Mouse (Mus musculus) thymus, postnatal 25 days (tissue): ENCODE measurements around the gene Gm45717.

Experiments used
- DNase-seq: peaks from one replicate; pipeline ENCODE4 v3.0.0; 2022

Gm45717 gene

GRCm38 (mm10) chr7:140942341-140942740, 13.4 kb downstream of the Gm45717 start:
- no peak for DNase-seq

GRCm38 (mm10) chr7:140941222-140942051, 14.3 kb downstream of the Gm45717 start, which contains the start of gene Pgghg:
TSS of gene Pgghg (plus strand) at chr7:140941391.
- DNase-seq = peak; percentile 81

GRCm38 (mm10) chr7:140939669-140940171, 16.0 kb downstream of the Gm45717 start:
- no peak for DNase-seq

- no peak for DNase-seq
These were observed 16.8 kb downstream of the Gm45717 start for GRCm38 (mm10) chr7:140938896-140939295.

- peak; percentile 34 for DNase-seq
These were observed 17.3 kb downstream of the Gm45717 start for GRCm38 (mm10) chr7:140938436-140938835.

GRCm38 (mm10) chr7:140927181-140927580, 28.6 kb downstream of the Gm45717 start:
- DNase-seq = no peak

GRCm38 (mm10) chr7:140923070-140923775, 32.5 kb downstream of the Gm45717 start:
- peak; percentile 12 for DNase-seq

- no peak for DNase-seq
These were observed 33.2 kb downstream of the Gm45717 start for GRCm38 (mm10) chr7:140922398-140923069.

GRCm38 (mm10) chr7:140921225-140921975, 34.3 kb downstream of the Gm45717 start:
- no peak for DNase-seq

GRCm38 (mm10) chr7:140920418-140921029, 35.2 kb downstream of the Gm45717 start, which contains the start of gene Nlrp6:
TSS of gene Nlrp6 (plus strand) at chr7:140920902.
- DNase-seq = no peak

- no peak for DNase-seq
These were observed 35.8 kb downstream of the Gm45717 start for GRCm38 (mm10) chr7:140919911-140920310.

- no peak for DNase-seq
These were observed 41.6 kb downstream of the Gm45717 start for GRCm38 (mm10) chr7:140914031-140914690.

GRCm38 (mm10) chr7:140912846-140913482, 42.8 kb downstream of the Gm45717 start:
- no peak for DNase-seq

GRCm38 (mm10) chr7:140912293-140912692, 43.4 kb downstream of the Gm45717 start:
- DNase-seq = no peak

GRCm38 (mm10) chr7:140908634-140909107, 47.1 kb downstream of the Gm45717 start:
- DNase-seq = peak; percentile 78

GRCm38 (mm10) chr7:140908181-140908580, 47.6 kb downstream of the Gm45717 start:
- DNase-seq = no peak

GRCm38 (mm10) chr7:140907697-140908096, 48.0 kb downstream of the Gm45717 start:
- DNase-seq = no peak

- no peak for DNase-seq
These were observed 48.6 kb downstream of the Gm45717 start for GRCm38 (mm10) chr7:140907131-140907530.

GRCm38 (mm10) chr7:140905642-140906081, 50.1 kb downstream of the Gm45717 start:
- no peak for DNase-seq

- DNase-seq = peak; percentile 81
These were observed 52.5 kb downstream of the Gm45717 start for GRCm38 (mm10) chr7:140903212-140903611.
